Mouse (Mus musculus): ENCODE measurements at regions not wholly inside any gene's neighbourhood (a gene's known extent, or its start where the extent isn't known, plus 50 kb on each side); places are given as distances from the start of the nearest gene placed in this dataset.

DNA sequence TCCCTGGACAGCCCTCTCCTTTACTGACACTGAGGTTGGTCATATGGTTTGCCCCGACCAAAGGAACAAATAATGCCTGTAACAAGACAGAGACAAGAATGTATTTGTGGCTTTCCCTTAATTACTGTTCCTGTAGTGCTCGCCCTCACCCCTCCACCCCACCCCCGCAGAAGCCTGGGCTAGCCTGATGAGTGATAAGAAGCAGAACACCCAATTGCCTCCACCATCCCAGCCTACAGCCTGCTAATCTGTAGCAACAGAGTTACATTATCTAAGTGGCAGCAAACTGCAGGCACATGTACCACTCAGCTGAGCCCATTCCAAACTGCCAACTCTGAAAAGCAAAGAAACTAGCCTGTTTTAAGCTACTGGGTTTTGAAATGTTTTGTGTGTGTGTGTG is 124.7 kb upstream of the Nhs start:
- TF ChIP-seq POLR2A (IDR thresholded peaks at IDR 0.05; ENCODE audit: low read depth, low read length) (no peak), CHD2 (IDR thresholded peaks at IDR 0.05; ENCODE audit: low read length) (no peak), MXI1 (IDR thresholded peaks at IDR 0.05; ENCODE audit: low read depth, low read length) (no peak), SIN3A (IDR thresholded peaks at IDR 0.05; ENCODE audit: low read length) (no peak), MAFK (IDR thresholded peaks at IDR 0.05; ENCODE audit: insufficient replicate concordance, low read length) (no peak), RCOR1 (conservative IDR thresholded peaks at IDR 0.05; ENCODE audit: low read depth, low read length) (no peak), GABPA (IDR thresholded peaks at IDR 0.05; ENCODE audit: insufficient replicate concordance, low read depth, low read length) (no peak), NELFE (IDR thresholded peaks at IDR 0.05; ENCODE audit: low read depth, low read length) (no peak), MEF2A (IDR thresholded peaks at IDR 0.05; ENCODE audit: borderline replicate concordance, low read depth, low read length) (no peak), CTCF (conservative IDR thresholded peaks at IDR 0.05 in 1 of 2, IDR thresholded peaks at IDR 0.05 in 1 of 2; ENCODE audit: low read depth in 2 of 2, low read length in 2 of 2) (no peak), HCFC1 (IDR thresholded peaks at IDR 0.05; ENCODE audit: low read depth, low read length) (no peak), RAD21 (IDR thresholded peaks at IDR 0.05; ENCODE audit: low read depth, low read length) (no peak), SMC3 (IDR thresholded peaks at IDR 0.05; ENCODE audit: low read depth, low read length) (no peak), TCF12 (IDR thresholded peaks at IDR 0.05; ENCODE audit: low read depth, low read length) (no peak)
